Mouse (Mus musculus): ENCODE data around the gene Snap25.

Gene Snap25

GRCm38 (mm10) chr2:136713299-136713758 is at the start of gene Snap25:
Gene Snap25 (plus strand): TSS chr2:136713453.
- DNase-seq (ENCODE audit: low spot score), result peak; percentile 8

- no peak for DNase-seq (ENCODE audit: low spot score)
Observed at GRCm38 (mm10) chr2:136666951-136667350, 46.3 kb upstream of the Snap25 start.

GRCm38 (mm10) chr2:136669183-136669582 is 44.1 kb upstream of the Snap25 start:
- DNase-seq (ENCODE audit: low spot score), result no peak

- no peak for DNase-seq (ENCODE audit: low spot score)
Observed at GRCm38 (mm10) chr2:136669665-136670064, 43.6 kb upstream of the Snap25 start.

GRCm38 (mm10) chr2:136670539-136671271 is 42.5 kb upstream of the Snap25 start:
- DNase-seq (ENCODE audit: low spot score), result no peak

- DNase-seq (ENCODE audit: low spot score), result no peak
Observed at GRCm38 (mm10) chr2:136674077-136674757, 39.0 kb upstream of the Snap25 start.

GRCm38 (mm10) chr2:136676196-136676595 is 37.1 kb upstream of the Snap25 start:
- no peak for DNase-seq (ENCODE audit: low spot score)

GRCm38 (mm10) chr2:136676918-136677445 is 36.3 kb upstream of the Snap25 start:
- DNase-seq (ENCODE audit: low spot score), result no peak

GRCm38 (mm10) chr2:136678321-136679161 is 34.7 kb upstream of the Snap25 start:
- peak; percentile 83 for DNase-seq (ENCODE audit: low spot score)

- DNase-seq (ENCODE audit: low spot score), result peak; percentile 82
Observed at GRCm38 (mm10) chr2:136679280-136680221, 33.7 kb upstream of the Snap25 start.

GRCm38 (mm10) chr2:136682146-136682860 is 30.9 kb upstream of the Snap25 start:
- DNase-seq (ENCODE audit: low spot score), result peak; percentile 69

GRCm38 (mm10) chr2:136686195-136686594 is 27.1 kb upstream of the Snap25 start:
- DNase-seq (ENCODE audit: low spot score), result no peak

- no peak for DNase-seq (ENCODE audit: low spot score)
Observed at GRCm38 (mm10) chr2:136687316-136687715, 25.9 kb upstream of the Snap25 start.

- no peak for DNase-seq (ENCODE audit: low spot score)
Observed at GRCm38 (mm10) chr2:136689476-136689875, 23.8 kb upstream of the Snap25 start.

- DNase-seq (ENCODE audit: low spot score), result no peak
Observed at GRCm38 (mm10) chr2:136691681-136692080, 21.6 kb upstream of the Snap25 start.

- no peak for DNase-seq (ENCODE audit: low spot score)
Observed at GRCm38 (mm10) chr2:136699429-136700227, 13.6 kb upstream of the Snap25 start.

GRCm38 (mm10) chr2:136703376-136703775 is 9.9 kb upstream of the Snap25 start:
- DNase-seq (ENCODE audit: low spot score), result no peak

GRCm38 (mm10) chr2:136711155-136711554 is 2.1 kb upstream of the Snap25 start:
- no peak for DNase-seq (ENCODE audit: low spot score)

GRCm38 (mm10) chr2:136711746-136712440 is 1.4 kb upstream of the Snap25 start:
- DNase-seq (ENCODE audit: low spot score), result peak; percentile 54
